Mouse (Mus musculus) thymus, adult 18-20 months (tissue): ENCODE measurements around the gene Vps35l.

Experiments used
- DNase-seq, 2 experiments: peaks; one replicate each; pipeline ENCODE4 v3.0.0; 2022; ENCODE audit warnings: mixed read lengths in 2 of 2

Vps35l gene

GRCm38 (mm10) chr7:118889046-118889680, 149.1 kb downstream of the Vps35l start:
- DNase-seq, result no peak
